Mouse (Mus musculus) C2C12 (cell line): ENCODE results near the gene Tsacc.

Experiments
- CEBPB ChIP-seq: IDR thresholded peaks from one replicate; pipeline ENCODE4 v1.6.1; 2011; ENCODE audit warnings: low read depth, mild to moderate bottlenecking, control low read depth, moderate library complexity
- CTCF ChIP-seq: IDR thresholded peaks from one replicate; pipeline ENCODE4 v1.5.1; 2011; ENCODE audit not compliant: control insufficient read depth, insufficient read depth, insufficient read length
- FOSL1 ChIP-seq: IDR thresholded peaks from one replicate; pipeline ENCODE4 v1.8.0; 2011; ENCODE audit warnings: mild to moderate bottlenecking, low read length; ENCODE audit not compliant: poor library complexity, insufficient read depth, severe bottlenecking
- MAX ChIP-seq: IDR thresholded peaks from one replicate; pipeline ENCODE4 v1.6.1; 2011; ENCODE audit warnings: mild to moderate bottlenecking, control low read depth
- MYOD1 ChIP-seq: IDR thresholded peaks from one replicate; pipeline ENCODE4 v1.6.1; 2011; ENCODE audit warnings: low read depth; ENCODE audit not compliant: control insufficient read depth, insufficient read length
- MYOG ChIP-seq: IDR thresholded peaks from one replicate; pipeline ENCODE4 v1.6.1; 2011; ENCODE audit not compliant: control insufficient read depth, insufficient read length; ENCODE audit errors: extremely low read depth
- USF1 ChIP-seq: IDR thresholded peaks from one replicate; pipeline ENCODE4 v1.6.1; 2011; ENCODE audit warnings: low read depth, mild to moderate bottlenecking, control low read depth, moderate library complexity

DNA sequence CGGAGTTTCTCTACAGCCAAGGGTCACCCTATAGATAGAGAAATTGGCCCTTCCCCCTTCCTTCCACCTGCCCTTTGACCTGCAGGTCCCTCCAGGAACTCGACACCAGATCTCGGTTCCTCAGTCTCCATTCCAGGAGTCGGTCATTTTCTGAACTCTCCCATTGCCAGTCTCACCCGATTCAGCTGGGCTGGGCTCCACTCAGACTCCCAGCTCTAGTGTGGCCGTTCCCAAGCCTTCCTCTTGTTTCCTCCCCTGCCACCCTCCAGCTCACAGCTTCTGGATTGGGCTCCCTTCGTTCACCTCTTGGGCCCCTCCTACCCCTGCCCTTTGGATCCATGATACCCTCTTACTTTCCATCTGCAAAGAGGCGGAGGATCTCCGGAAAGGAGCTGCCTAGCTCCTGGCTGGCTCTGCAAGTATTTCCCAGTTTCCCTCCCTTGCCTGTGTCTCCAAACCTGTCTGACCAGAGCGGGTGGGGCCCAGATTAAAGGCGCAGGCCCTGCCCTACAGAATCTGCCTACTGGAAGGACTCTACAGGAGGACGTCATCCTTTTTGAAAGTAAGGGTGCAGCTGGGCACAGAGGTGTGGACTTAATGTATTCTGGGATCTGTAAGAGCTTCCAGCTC lies 37.3 kb upstream of the Tsacc start:
- TF ChIP-seq CTCF (no peak), MAX (no peak), CEBPB (no peak), USF1 (no peak), MYOG (no peak), MYOD1 (no peak), FOSL1 (no peak)
